Mouse (Mus musculus) neural tube, embryonic 14.5 days (tissue): ENCODE results near the gene Pex16. TPM values are rescaled to one million over a fixed set of nuclear protein-coding genes. Genes with fewer than 3 reads are reported as not detected.
"Not testable (repeated sequence)": the region's sequence is repeated elsewhere in the genome, so short reads cannot be mapped to it uniquely, and the experiment has no call there.

Experiments used
- ATAC-seq: fragments of 200-750 bp; cut with Nextera tagmentation; 2 replicates; pipeline ENCODE4 v1.8.0; 2017; ENCODE audit warnings: low read depth, mild to moderate bottlenecking, moderate TSS enrichment, moderate library complexity
- H3K27ac ChIP-seq: fragments of 300-500 bp; sonication (generic); 2 replicates; pipeline ENCODE4 v1.5.1; 2014; ENCODE audit warnings: low read depth, mild to moderate bottlenecking, control low read depth, low read length, moderate library complexity, mixed read lengths
- H3K27me3 ChIP-seq: fragments of 300-500 bp; sonication (generic); 2 replicates; pipeline ENCODE4 v1.6.1; 2014; ENCODE audit warnings: low read length; ENCODE audit not compliant: control insufficient read depth, insufficient read depth
- H3K36me3 ChIP-seq: fragments of 300-500 bp; sonication (generic); 2 replicates; pipeline ENCODE4 v1.6.1; 2014; ENCODE audit warnings: low read length, mixed read lengths; ENCODE audit not compliant: control insufficient read depth, insufficient read depth
- H3K4me1 ChIP-seq: fragments of 300-500 bp; sonication (generic); 2 replicates; pipeline ENCODE4 v1.6.1; 2014; ENCODE audit warnings: low read length; ENCODE audit not compliant: control insufficient read depth, insufficient read depth
- H3K4me2 ChIP-seq: fragments of 300-500 bp; sonication (generic); 2 replicates; pipeline ENCODE4 v1.6.1; 2014; ENCODE audit warnings: mild to moderate bottlenecking, low read depth, low read length, control low read depth
- H3K4me3 ChIP-seq: fragments of 300-500 bp; sonication (generic); 2 replicates; pipeline ENCODE4 v1.5.1; 2014; ENCODE audit warnings: low read depth, low read length, control low read depth, mixed read lengths
- H3K9ac ChIP-seq: fragments of 300-500 bp; sonication (generic); replicated peaks from 2 replicates; pipeline ENCODE4 v1.6.1; 2014; ENCODE audit warnings: low read depth, mild to moderate bottlenecking, control low read depth, low read length, mixed read lengths
- H3K9me3 ChIP-seq: fragments of 300-500 bp; sonication (generic); 2 replicates; pipeline ENCODE4 v1.6.1; 2016; ENCODE audit warnings: low read length; ENCODE audit not compliant: control insufficient read depth
- WGBS: fragments of 180-500 bp; shearing (Covaris S2); extraction: QIAGEN DNeasy Blood & Tissue Kit; methylation state at CpG from one replicate; pipeline ENCODE4 v1.1.7; 2014; 5-methylcytosine and 5-hydroxymethylcytosine counted together
- polyA plus RNA-seq: library from polyadenylated mRNA; unstranded; fragments of >200 nt; fragmentation: Nextera tagmentation; extraction: Ambion mirVana; gene quantifications from 2 replicates; pipeline ENCODE4 v1.2.1, GENCODE M21; 2014

Gene Pex16
- polyA plus RNA-seq, 1 experiment from 2014 or later: 37.0 TPM

DNA sequence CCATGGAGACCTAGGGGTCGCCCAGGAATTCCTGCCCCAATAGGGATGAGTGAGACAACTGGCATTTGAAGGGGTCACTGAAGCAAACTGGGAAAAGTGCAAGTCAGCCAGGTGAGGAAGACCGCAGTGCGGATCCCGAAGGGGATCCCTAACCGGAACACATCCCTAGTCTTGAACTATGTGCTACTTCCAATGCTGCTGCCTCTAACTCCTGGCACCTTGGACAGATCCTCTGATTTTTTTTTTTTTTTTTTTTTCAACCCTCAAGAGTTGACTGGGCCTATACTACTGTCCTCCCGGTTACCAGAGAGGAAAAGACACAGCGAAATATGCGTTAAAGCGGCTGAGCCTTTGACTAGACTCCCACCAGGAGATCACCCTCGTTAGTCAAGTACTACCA, 15.2 kb downstream of the Pex16 start:
- Histone ChIP-seq H3K4me3 (peak overlapping the region; percentile 72), H3K27ac (peak overlapping the region; percentile 85), H3K27me3 (no peaks in the 10 kb centered on the region), H3K4me1 (peaks cover 54% of the 10 kb centered on the region), H3K9ac (peak overlapping the region; percentile 87; the same call in 1 of the 2 replicates), H3K4me2 (peak overlapping the region; percentile 58), H3K9me3 (no peaks in the 10 kb centered on the region), H3K36me3 (peaks cover 27% of the 10 kb centered on the region)
- WGBS: under 1% methylated on average over 10 of the region's 10 CpGs
- peak; percentile 5 for ATAC-seq

DNA sequence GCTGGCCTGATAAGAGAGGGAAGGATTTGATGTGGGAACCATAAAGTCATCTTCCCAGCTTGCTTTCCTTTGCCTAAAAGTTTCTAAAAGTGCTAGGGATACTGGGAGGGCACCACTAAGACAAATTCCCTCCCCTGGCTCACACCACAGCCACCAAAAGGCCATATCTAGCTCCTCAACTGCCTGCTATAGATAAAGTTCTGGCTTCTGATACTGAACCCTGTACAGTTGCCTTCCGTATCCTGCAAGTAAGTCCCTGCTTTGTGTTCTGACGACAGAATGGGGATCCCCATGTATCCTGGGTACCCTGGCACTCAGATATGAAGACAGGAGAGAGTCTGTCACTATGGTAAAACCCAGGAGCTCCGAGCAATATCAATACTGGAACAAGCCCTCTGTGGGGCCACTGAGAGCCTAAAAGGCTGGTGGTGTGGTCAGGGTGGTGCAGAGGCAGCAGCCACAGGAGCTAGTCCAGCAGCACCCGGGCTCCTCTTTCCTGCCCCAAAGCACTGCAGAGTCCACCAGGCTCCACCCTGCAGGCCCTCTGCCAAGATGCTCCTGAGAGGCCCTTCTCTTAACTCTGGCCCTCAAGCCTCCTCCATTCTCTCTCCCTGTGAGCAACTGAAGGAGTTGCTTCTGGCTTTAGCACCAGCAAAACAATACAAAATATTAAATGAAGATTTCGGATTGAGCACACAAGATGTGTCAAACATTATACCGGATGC, 15.9 kb downstream of the Pex16 start:
- H3K4me2 ChIP-seq: peak overlapping the region; percentile 58; the same call in 1 of the 2 replicates
- no peak overlapping the region for H3K9ac ChIP-seq
- no peak overlapping the region for H3K4me3 ChIP-seq
- WGBS: 79% methylated on average over 6 of the region's 6 CpGs
- ATAC-seq: no peak
- H3K4me1 ChIP-seq: peaks cover 54% of the 10 kb centered on the region
- peak overlapping the region; percentile 85 for H3K27ac ChIP-seq
- H3K9me3 ChIP-seq: no peaks in the 10 kb centered on the region
- peaks cover 19% of the 10 kb centered on the region for H3K36me3 ChIP-seq
- H3K27me3 ChIP-seq: no peaks in the 10 kb centered on the region

DNA sequence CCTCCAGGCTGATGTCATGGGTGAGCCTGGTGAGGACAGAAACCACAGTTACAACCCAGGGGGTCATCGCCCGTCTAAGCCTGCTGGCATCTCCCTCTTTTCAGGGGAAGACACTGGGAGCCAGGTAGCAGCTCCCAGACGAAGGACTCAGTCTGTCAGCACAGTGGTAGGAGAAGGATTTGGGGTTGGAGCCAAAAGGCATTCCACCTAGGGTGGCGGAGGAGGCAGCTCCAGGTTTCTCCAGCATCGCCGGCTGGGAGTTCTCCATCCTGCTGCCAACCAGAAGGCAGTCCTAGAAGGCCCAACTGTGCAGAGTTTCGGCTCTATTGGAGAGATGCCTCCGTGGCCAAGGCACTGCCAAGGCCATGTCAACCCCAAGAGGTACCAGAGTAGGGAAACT, 16.6 kb downstream of the Pex16 start:
- WGBS: 84% methylated on average over 8 of the region's 8 CpGs
- Histone ChIP-seq H3K27ac (peak overlapping the region; percentile 86), H3K4me1 (peaks cover 54% of the 10 kb centered on the region)

DNA sequence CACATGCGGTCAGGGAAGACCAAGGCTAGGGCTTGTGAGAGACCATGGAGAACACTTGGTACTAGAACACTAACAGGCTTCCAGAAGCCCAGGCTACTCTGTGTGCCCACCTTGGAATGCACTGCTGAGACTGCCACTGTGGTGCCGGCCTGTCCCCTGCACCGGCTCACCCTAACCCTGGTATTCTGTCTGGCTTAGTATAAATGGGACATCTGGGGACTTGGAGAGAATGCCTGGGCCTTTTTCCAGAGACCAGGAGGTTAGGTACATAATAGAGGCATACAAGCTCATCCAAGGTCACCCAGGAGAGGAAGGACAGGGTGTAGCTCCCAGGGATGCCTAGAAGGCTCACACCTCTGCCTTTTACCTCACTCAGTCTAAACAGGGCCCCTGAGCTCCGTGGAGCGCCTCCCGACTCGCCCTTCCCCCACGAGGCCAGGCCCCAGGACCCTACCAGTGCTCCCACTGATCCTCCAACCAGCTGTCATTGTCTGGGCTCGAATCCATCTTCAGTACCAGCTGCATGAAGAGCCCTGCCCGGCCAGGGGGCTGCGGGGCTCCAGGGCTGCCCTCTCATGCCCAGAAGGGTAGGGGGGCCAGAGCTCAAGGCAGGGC, 17.3 kb downstream of the Pex16 start:
- ATAC-seq: no peak
- H3K27ac ChIP-seq: peak overlapping the region; percentile 86
- no peaks in the 10 kb centered on the region for H3K9me3 ChIP-seq
- H3K4me1 ChIP-seq: peaks cover 54% of the 10 kb centered on the region
- H3K4me3 ChIP-seq: peak overlapping the region; percentile 26
- no peaks in the 10 kb centered on the region for H3K27me3 ChIP-seq
- H3K4me2 ChIP-seq: peak overlapping the region; percentile 56
- peak overlapping the region; percentile 50 for H3K9ac ChIP-seq
- 18% methylated on average over 11 of the region's 11 CpGs for WGBS
- peaks cover 6% of the 10 kb centered on the region; the same call in 1 of the 2 replicates for H3K36me3 ChIP-seq

More for the DNA sequence above, 16.6 kb downstream of the Pex16 start:
- ATAC-seq: no peak
- no peak overlapping the region for H3K4me3 ChIP-seq
- no peak overlapping the region for H3K9ac ChIP-seq
- H3K4me2 ChIP-seq: peak overlapping the region; percentile 56; the same call in 1 of the 2 replicates
- no peaks in the 10 kb centered on the region for H3K9me3 ChIP-seq
- peaks cover 12% of the 10 kb centered on the region for H3K36me3 ChIP-seq
- H3K27me3 ChIP-seq: no peaks in the 10 kb centered on the region

DNA sequence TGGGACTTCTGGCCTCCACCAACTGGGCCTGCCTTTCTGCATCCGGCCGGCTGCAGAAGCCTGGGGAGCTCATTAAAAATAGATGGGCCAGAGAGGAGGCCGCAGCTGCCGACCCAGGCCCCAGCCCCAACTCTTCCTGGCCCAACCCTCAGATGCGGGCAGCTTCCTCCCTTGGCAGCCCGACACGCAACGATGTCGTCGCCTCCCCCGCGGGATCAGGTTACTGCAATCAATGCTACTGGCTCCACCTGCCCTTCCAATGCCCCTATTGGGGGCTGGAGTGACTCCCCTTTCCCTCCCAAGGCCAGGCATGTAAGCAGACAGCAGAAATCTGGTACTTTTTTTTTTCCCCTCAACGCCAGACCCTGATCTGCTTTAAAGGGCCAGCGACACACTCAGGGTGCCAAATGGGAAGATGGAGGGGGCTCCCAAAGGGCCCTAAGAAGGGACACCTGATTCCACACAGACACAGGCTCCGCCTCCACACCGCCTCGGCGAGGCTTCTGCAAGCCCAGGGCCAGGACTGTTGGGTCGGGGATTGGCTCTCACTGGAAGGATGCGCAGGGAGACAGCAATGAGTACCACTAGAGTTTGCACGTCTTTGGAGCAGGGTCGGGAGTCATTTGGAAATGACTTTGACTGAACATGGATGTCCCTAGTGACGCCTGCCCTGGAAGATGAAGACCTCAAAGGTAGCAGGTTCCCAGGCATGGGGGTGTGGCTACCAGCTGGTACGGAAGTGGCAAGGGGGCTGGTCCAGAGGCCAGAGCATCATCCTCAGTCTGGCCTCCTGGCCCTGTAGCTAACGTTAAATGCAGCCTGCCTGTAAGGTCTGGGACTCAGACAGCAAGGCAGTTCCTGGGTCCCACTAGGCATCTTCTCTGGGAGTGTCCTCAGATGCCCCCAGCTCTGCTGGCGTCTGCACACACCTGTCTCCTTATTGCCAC, 18.1 kb downstream of the Pex16 start:
- 6% methylated on average over 26 of the region's 26 CpGs for WGBS
- H3K36me3 ChIP-seq: no peaks in the 10 kb centered on the region
- peak overlapping the region; percentile 26 for H3K4me3 ChIP-seq
- H3K27ac ChIP-seq: peak overlapping the region; percentile 86
- no peaks in the 10 kb centered on the region for H3K9me3 ChIP-seq
- peaks cover 49% of the 10 kb centered on the region for H3K4me1 ChIP-seq
- H3K4me2 ChIP-seq: peak overlapping the region; percentile 56
- no peaks in the 10 kb centered on the region for H3K27me3 ChIP-seq
- peak overlapping the region; percentile 50 for H3K9ac ChIP-seq
- ATAC-seq: no peak

DNA sequence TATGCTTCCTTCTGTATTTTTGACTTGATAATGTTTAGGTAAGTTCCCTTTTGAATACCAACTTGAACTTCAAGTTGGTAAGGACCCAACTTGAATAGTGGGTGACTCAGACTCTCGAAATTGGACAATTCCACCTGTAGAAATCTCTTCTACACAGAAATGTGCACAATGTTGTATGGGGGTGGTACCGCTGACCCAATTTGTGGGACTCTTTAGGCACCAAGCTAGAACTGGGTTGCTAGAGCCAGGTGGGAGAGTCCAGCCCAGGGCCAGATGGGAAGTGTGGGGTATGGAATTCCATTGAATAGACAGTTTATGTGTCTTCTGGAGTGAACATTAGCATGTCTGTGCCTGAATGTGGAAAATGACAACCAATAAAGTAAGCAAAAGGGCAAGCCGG, 21.1 kb downstream of the Pex16 start:
- H3K9me3 ChIP-seq: no peaks in the 10 kb centered on the region
- ATAC-seq: no peak
- 93% methylated on average over 3 of the region's 3 CpGs for WGBS
- H3K4me3 ChIP-seq: no peak overlapping the region
- no peaks in the 10 kb centered on the region for H3K27me3 ChIP-seq
- no peak overlapping the region for H3K9ac ChIP-seq
- peaks cover 40% of the 10 kb centered on the region for H3K4me1 ChIP-seq
- no peaks in the 10 kb centered on the region for H3K36me3 ChIP-seq
- no peak overlapping the region for H3K4me2 ChIP-seq
- H3K27ac ChIP-seq: no peak overlapping the region

DNA sequence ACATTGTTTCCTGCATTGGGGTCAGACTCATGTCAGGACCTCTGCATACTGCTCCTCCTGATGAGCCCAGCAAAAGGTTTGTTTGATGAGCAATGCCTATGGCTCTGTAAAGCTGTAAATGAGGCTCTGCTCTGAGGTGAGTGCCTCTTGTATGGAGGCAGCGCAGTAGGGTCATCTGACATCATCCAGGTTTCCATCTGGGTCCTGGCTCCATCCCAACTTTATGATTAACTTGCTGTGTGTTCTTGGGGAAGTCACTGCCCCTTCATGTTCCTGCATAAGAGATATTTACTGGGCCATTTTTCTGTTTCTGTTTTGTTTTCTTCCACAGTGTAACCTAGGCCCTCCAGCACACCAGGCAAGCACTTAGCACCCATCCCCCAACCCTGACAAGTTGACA, 23.0 kb downstream of the Pex16 start:
- peaks cover 23% of the 10 kb centered on the region for H3K4me1 ChIP-seq
- H3K27ac ChIP-seq: no peak overlapping the region
- no peaks in the 10 kb centered on the region for H3K9me3 ChIP-seq
- no peak overlapping the region for H3K4me3 ChIP-seq
- H3K36me3 ChIP-seq: no peaks in the 10 kb centered on the region
- no peak for ATAC-seq
- no peak overlapping the region for H3K4me2 ChIP-seq
- H3K9ac ChIP-seq: no peak overlapping the region
- WGBS: 77% methylated on average over 1 of the region's 1 CpGs
- H3K27me3 ChIP-seq: no peaks in the 10 kb centered on the region

DNA sequence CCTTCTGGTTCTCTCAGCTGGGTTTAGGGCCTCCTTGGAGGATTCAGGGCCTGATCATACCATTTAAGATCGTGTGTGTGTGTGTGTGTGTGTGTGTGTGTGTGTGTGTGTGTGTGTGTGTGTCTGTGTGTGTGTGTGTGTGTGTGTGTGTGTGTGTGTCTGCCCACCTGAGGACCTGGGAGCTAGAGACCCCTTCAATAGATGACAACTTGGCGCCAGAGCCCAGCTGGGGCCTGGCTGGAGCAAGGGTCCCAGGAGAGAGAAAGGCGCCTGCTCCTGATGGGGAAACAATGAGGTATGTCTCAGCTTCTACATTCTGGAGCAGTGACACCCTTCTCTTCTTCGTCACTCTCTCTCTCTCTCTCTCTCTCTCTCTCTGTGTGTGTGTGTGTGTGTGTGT, 25.4 kb downstream of the Pex16 start:
- Histone ChIP-seq H3K4me3 (peak overlapping the region; percentile 83), H3K4me2 (peak overlapping the region; percentile 57; the same call in 1 of the 2 replicates), H3K4me1 (peaks cover 14% of the 10 kb centered on the region)
- H3K9ac ChIP-seq, H3K27ac ChIP-seq, H3K9me3 ChIP-seq, H3K36me3 ChIP-seq, ATAC-seq, H3K27me3 ChIP-seq: not testable (repeated sequence)
- 29% methylated on average over 3 of the region's 4 CpGs for WGBS
